Mouse (Mus musculus) spleen, postnatal 10 days (tissue): ENCODE data around the gene Tax1bp1.

Experiments
- DNase-seq, 2 experiments: peaks; one replicate each; pipeline ENCODE4 v3.0.0; 2021 to 2022; ENCODE audit warnings: low spot score in 2 of 2

The Tax1bp1 gene

GRCm38 (mm10) chr6:52705280-52705679 lies 8.2 kb upstream of the Tax1bp1 start:
- DNase-seq = no peak

GRCm38 (mm10) chr6:52707815-52708214 lies 5.7 kb upstream of the Tax1bp1 start:
- DNase-seq = no peak

- no peak for DNase-seq
Observed at GRCm38 (mm10) chr6:52712563-52712962, 966 bp upstream of the Tax1bp1 start.

- peak; percentile 87 to 90 for DNase-seq
Observed at GRCm38 (mm10) chr6:52713897-52714509, 474 bp downstream of the Tax1bp1 start.

GRCm38 (mm10) chr6:52717493-52718192 lies 4.1 kb downstream of the Tax1bp1 start:
- DNase-seq = no peak

GRCm38 (mm10) chr6:52724805-52725439 lies 11.4 kb downstream of the Tax1bp1 start:
- DNase-seq = peak; percentile 57 to 74

GRCm38 (mm10) chr6:52730338-52730737 lies 16.8 kb downstream of the Tax1bp1 start:
- DNase-seq = no peak

GRCm38 (mm10) chr6:52734630-52735029 lies 21.1 kb downstream of the Tax1bp1 start:
- no peak for DNase-seq

GRCm38 (mm10) chr6:52752832-52753231 lies 39.3 kb downstream of the Tax1bp1 start:
- no peak for DNase-seq

- no peak for DNase-seq
Observed at GRCm38 (mm10) chr6:52765206-52765605, 51.7 kb downstream of the Tax1bp1 start.

GRCm38 (mm10) chr6:52770789-52771188 lies 57.3 kb downstream of the Tax1bp1 start:
- DNase-seq = no peak

- no peak for DNase-seq
Observed at GRCm38 (mm10) chr6:52773132-52773531, 59.6 kb downstream of the Tax1bp1 start.

GRCm38 (mm10) chr6:52775350-52775749 lies 61.8 kb downstream of the Tax1bp1 start:
- no peak for DNase-seq

- DNase-seq = no peak
Observed at GRCm38 (mm10) chr6:52775956-52776355, 62.4 kb downstream of the Tax1bp1 start.

GRCm38 (mm10) chr6:52777034-52777433 lies 63.5 kb downstream of the Tax1bp1 start:
- no peak for DNase-seq

- no peak for DNase-seq
Observed at GRCm38 (mm10) chr6:52778523-52778922, 65.0 kb downstream of the Tax1bp1 start.

GRCm38 (mm10) chr6:52779546-52779945 lies 66.0 kb downstream of the Tax1bp1 start:
- no peak for DNase-seq

- no peak for DNase-seq
Observed at GRCm38 (mm10) chr6:52790316-52790715, 76.8 kb downstream of the Tax1bp1 start.

- DNase-seq = no peak
Observed at GRCm38 (mm10) chr6:52790781-52791180, 77.3 kb downstream of the Tax1bp1 start.

GRCm38 (mm10) chr6:52792455-52792854 lies 78.9 kb downstream of the Tax1bp1 start:
- DNase-seq = no peak

GRCm38 (mm10) chr6:52795029-52795841 lies 81.7 kb downstream of the Tax1bp1 start:
- no peak for DNase-seq

GRCm38 (mm10) chr6:52796035-52796598 lies 82.6 kb downstream of the Tax1bp1 start:
- no peak for DNase-seq
